In the genomic region with DNA sequence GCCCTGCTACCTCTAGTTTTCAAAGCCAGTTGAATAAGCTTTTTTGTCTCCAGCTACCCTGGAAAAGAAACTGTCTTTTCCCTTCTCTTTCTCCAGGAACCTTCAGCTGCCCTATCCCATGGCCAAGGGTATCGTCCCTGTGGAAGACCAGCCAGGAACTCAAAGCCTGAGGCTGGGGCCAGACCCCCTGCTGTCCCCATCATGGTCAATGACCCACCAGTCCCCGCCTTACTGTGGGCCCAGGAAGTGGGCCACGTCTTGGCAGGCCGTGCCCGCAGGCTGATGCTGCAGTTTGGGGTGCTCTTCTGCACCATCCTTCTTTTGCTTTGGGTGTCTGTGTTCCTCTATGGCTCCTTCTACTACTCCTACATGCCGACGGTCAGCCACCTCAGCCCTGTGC, we compare ENCODE assay signal across 8 mouse cellular contexts. TPM values are rescaled to one million over a fixed set of nuclear protein-coding genes. Genes with fewer than 3 reads are reported as not detected.
A peak's percentile ranks its signal among the peaks of the same experiment; 100 is the strongest.
DNase-seq lines count a peak whose midpoint lies in the region; ATAC-seq and TF ChIP-seq lines count a peak whose summit lies in the region.

No protein-coding gene starts in this region.

- peak overlapping the region; percentile 95 for H3K4me3 ChIP-seq in kidney, adult 2 months (ENCODE audit: insufficient read depth, low read depth, low read length)
- peak overlapping the region; percentile 48; the same call in 1 of the 2 replicates for H3K4me3 ChIP-seq in hindbrain, embryonic 11.5 days (ENCODE audit: low read depth, low read length)
- peak overlapping the region; percentile 59 for H3K4me3 ChIP-seq in midbrain, embryonic 12.5 days

- H3K27ac ChIP-seq in kidney, adult 2 months (ENCODE audit: insufficient read depth, low read depth, low read length), result 0 out of 2 replicates have a peak overlapping the region, but pooled peaks have one; percentile 71
- 0 out of 2 replicates have a peak overlapping the region, but pooled peaks have one; percentile 97 for H3K27ac ChIP-seq in hindbrain, embryonic 11.5 days (ENCODE audit: low read depth, low read length)
- no peak overlapping the region for H3K27ac ChIP-seq in midbrain, embryonic 12.5 days (replicated peaks)

- no peaks in the 10 kb centered on the region; the same call in 1 of the 2 replicates for H3K36me3 ChIP-seq in kidney, adult 2 months (ENCODE audit: control insufficient read depth, insufficient read depth, low read length)
- H3K36me3 ChIP-seq in hindbrain, embryonic 11.5 days (ENCODE audit: control insufficient read depth, insufficient read depth, low read length), result no peaks in the 10 kb centered on the region
- peaks cover 28% of the 10 kb centered on the region for H3K36me3 ChIP-seq in midbrain, embryonic 12.5 days

- 81% methylated on average over 7 of the region's 7 CpGs for WGBS in kidney, adult 2 months
- WGBS in hindbrain, embryonic 11.5 days, result 92% methylated on average over 7 of the region's 7 CpGs
- 88% methylated on average over 7 of the region's 7 CpGs for WGBS in midbrain, embryonic 12.5 days

- no peak for ATAC-seq in hindbrain, embryonic 11.5 days (ENCODE audit: low FRiP score)
- no peak for ATAC-seq in midbrain, embryonic 12.5 days (ENCODE audit: low FRiP score, low read depth)

- TF ChIP-seq POLR2A in kidney, adult 2 months (IDR thresholded peaks at IDR 0.05; ENCODE audit: low read depth, low read length), result no peak

- H3K9me3 ChIP-seq in hindbrain, embryonic 11.5 days (ENCODE audit: control insufficient read depth, low read length), result no peaks in the 10 kb centered on the region
- H3K9me3 ChIP-seq in midbrain, embryonic 12.5 days, result no peaks in the 10 kb centered on the region

- no peak overlapping the region for H3K9ac ChIP-seq in hindbrain, embryonic 11.5 days (ENCODE audit: low read depth, low read length)
- H3K9ac ChIP-seq in midbrain, embryonic 12.5 days (replicated peaks), result peak overlapping the region; percentile 72

- no peak for DNase-seq in kidney, adult 2 months
- DNase-seq in kidney, adult 11 months, result no peak
- peak; percentile 57 to 62 for DNase-seq in cerebellum, postnatal 10 days
- DNase-seq in hindbrain, embryonic 11.5 days (ENCODE audit: low spot score), result no peak
- DNase-seq in layer of hippocampus, adult 8-10 months (ENCODE audit: low spot score in 2 of 2), result no peak
- DNase-seq in gastrocnemius, adult 18-20 months (ENCODE audit: low spot score), result no peak
- no peak for DNase-seq in embryo, embryonic 10.5 days (ENCODE audit: low spot score)

- H3K4me1 ChIP-seq in kidney, adult 2 months (ENCODE audit: control insufficient read depth, insufficient read depth, low read length), result peaks cover 20% of the 10 kb centered on the region
- peaks cover 6% of the 10 kb centered on the region; the same call in 1 of the 2 replicates for H3K4me1 ChIP-seq in hindbrain, embryonic 11.5 days (replicated peaks; ENCODE audit: control insufficient read depth, insufficient read depth, low read length)
- peaks cover 28% of the 10 kb centered on the region for H3K4me1 ChIP-seq in midbrain, embryonic 12.5 days

- TF ChIP-seq CTCF in kidney, adult 2 months (conservative IDR thresholded peaks at IDR 0.05; ENCODE audit: insufficient read depth, insufficient read length, low read depth, low read length), result no peak

- peak overlapping the region; percentile 82 for H3K4me2 ChIP-seq in hindbrain, embryonic 11.5 days (replicated peaks; ENCODE audit: low read depth, low read length)
- peak overlapping the region; percentile 73 for H3K4me2 ChIP-seq in midbrain, embryonic 12.5 days (replicated peaks)

- no peaks in the 10 kb centered on the region for H3K27me3 ChIP-seq in kidney, adult 2 months (replicated peaks; ENCODE audit: control insufficient read depth, insufficient read depth, low read length)
- H3K27me3 ChIP-seq in hindbrain, embryonic 11.5 days (ENCODE audit: control insufficient read depth, insufficient read depth, low read length), result no peaks in the 10 kb centered on the region
- no peaks in the 10 kb centered on the region for H3K27me3 ChIP-seq in midbrain, embryonic 12.5 days

RNA-seq across cellular contexts. Expression of a gene that starts 2.0 kb away (rescaled TPM):
- polyA plus RNA-seq in kidney, adult 2 months (2012; rRNA removed), result 0.29 and 0.83 TPM in 2 replicates
- 158 TPM in 2 replicates for polyA plus RNA-seq in hindbrain, embryonic 11.5 days (2014; fragmentation: Nextera tagmentation; extraction: Ambion mirVana)
- polyA plus RNA-seq in midbrain, embryonic 12.5 days (2016; fragmentation: Nextera tagmentation; extraction: Ambion mirVana), result 174 and 180 TPM in 2 replicates
- total RNA-seq in layer of hippocampus, adult 8-10 months (2022), result 100 to 1,000 TPM; 125 to 148 (median 143) TPM
- total RNA-seq in gastrocnemius, adult 18-20 months (2021), result not detected

RNA-seq across cellular contexts. Expression of a gene that starts 3.7 kb away (rescaled TPM):
- 204 and 214 TPM in 2 replicates for polyA plus RNA-seq in kidney, adult 2 months (2012; rRNA removed)
- 55.6 and 59.6 TPM in 2 replicates for polyA plus RNA-seq in hindbrain, embryonic 11.5 days (2014; fragmentation: Nextera tagmentation; extraction: Ambion mirVana)
- 68.0 and 68.7 TPM in 2 replicates for polyA plus RNA-seq in midbrain, embryonic 12.5 days (2016; fragmentation: Nextera tagmentation; extraction: Ambion mirVana)
- 100 to 1,000 TPM in 3 of 4 experiments, 10 to 100 TPM in 1; 98.1 to 115 (median 106) TPM for total RNA-seq in layer of hippocampus, adult 8-10 months (2022)
- 10 to 100 TPM; 16.4 to 16.6 TPM for total RNA-seq in gastrocnemius, adult 18-20 months (2021)

RNA-seq across cellular contexts. Expression of a gene that starts 9.6 kb away (rescaled TPM):
- 0.87 and 1.5 TPM in 2 replicates for polyA plus RNA-seq in kidney, adult 2 months (2012; rRNA removed)
- 0.32 and 0.37 TPM in 2 replicates for polyA plus RNA-seq in hindbrain, embryonic 11.5 days (2014; fragmentation: Nextera tagmentation; extraction: Ambion mirVana)
- 0.55 and 0.62 TPM in 2 replicates for polyA plus RNA-seq in midbrain, embryonic 12.5 days (2016; fragmentation: Nextera tagmentation; extraction: Ambion mirVana)
- under 1 TPM; 0.45 to 0.74 (median 0.55) TPM for total RNA-seq in layer of hippocampus, adult 8-10 months (2022)
- 1 to 10 TPM; 5.6 to 8.8 TPM for total RNA-seq in gastrocnemius, adult 18-20 months (2021)

RNA-seq across cellular contexts. Expression of a gene that starts 11.4 kb away (rescaled TPM):
- 3.5 TPM in 1 of 2 replicates, not detected in the other for polyA plus RNA-seq in kidney, adult 2 months (2012; rRNA removed)
- not detected in 2 replicates for polyA plus RNA-seq in hindbrain, embryonic 11.5 days (2014; fragmentation: Nextera tagmentation; extraction: Ambion mirVana)
- not detected in 2 replicates for polyA plus RNA-seq in midbrain, embryonic 12.5 days (2016; fragmentation: Nextera tagmentation; extraction: Ambion mirVana)
- total RNA-seq in layer of hippocampus, adult 8-10 months (2022), result not detected
- 1 to 10 TPM; 2.5 to 4.2 TPM for total RNA-seq in gastrocnemius, adult 18-20 months (2021)

RNA-seq across cellular contexts. Expression of a gene that starts 21.2 kb away (rescaled TPM):
- polyA plus RNA-seq in kidney, adult 2 months (2012; rRNA removed), result 19.3 and 25.5 TPM in 2 replicates
- polyA plus RNA-seq in hindbrain, embryonic 11.5 days (2014; fragmentation: Nextera tagmentation; extraction: Ambion mirVana), result 7.0 and 10.1 TPM in 2 replicates
- polyA plus RNA-seq in midbrain, embryonic 12.5 days (2016; fragmentation: Nextera tagmentation; extraction: Ambion mirVana), result 6.0 and 6.4 TPM in 2 replicates
- total RNA-seq in layer of hippocampus, adult 8-10 months (2022), result 100 to 1,000 TPM; 113 to 126 (median 120) TPM
- 10 to 100 TPM; 41.2 to 44.3 TPM for total RNA-seq in gastrocnemius, adult 18-20 months (2021)

Comparison
In these comparisons a context has a peak if more than half of its experiments do, and no peak if none do; other contexts are left out.
1. DNase-seq: peak in cerebellum, postnatal 10 days (2 of 2); none in kidney, adult 2 months (single experiment), kidney, adult 11 months (single experiment), hindbrain, embryonic 11.5 days (single experiment), layer of hippocampus, adult 8-10 months (0 of 2), gastrocnemius, adult 18-20 months (single experiment) and embryo, embryonic 10.5 days (single experiment).
2. RNA of a gene that starts 2.0 kb away (polyA plus RNA-seq): 174 to 180 TPM in midbrain, embryonic 12.5 days and 158 TPM in hindbrain, embryonic 11.5 days; 0.29 to 0.83 TPM in kidney, adult 2 months; every median in the first group is over 10 times any median in the second.
3. Peak in every context shown above with its lines, with median percentiles within 50 percentile points of each other: H3K4me3 ChIP-seq.